Mouse (Mus musculus) ES-Bruce4 (cell line): ENCODE results near the gene Gpc6.

ENCODE experiments used
- CTCF ChIP-seq: IDR thresholded peaks from one replicate; pipeline ENCODE4 v1.8.1; 2011; ENCODE audit warnings: low read depth, low read length
- POLR2A ChIP-seq: IDR thresholded peaks from one replicate; pipeline ENCODE4 v1.8.1; 2011; ENCODE audit warnings: low read length; ENCODE audit not compliant: insufficient read depth

DNA sequence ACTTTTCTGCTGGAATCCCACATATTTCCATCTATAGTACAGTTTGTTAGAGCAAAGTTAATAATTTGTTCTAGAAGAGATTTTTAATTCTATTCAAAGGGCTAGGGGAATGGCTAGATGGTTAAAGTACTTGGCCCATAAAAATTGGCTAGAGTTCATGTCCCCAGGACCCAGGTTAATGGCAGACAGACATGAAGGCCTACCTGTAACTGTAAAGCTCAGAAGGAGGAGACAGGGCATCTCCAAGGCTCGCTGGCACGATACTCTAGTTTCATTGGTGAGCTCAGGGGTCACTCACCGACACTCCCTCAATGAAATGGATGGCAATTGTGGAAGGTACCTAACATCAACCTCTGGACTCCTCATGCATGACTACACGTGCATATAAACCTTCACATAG, 725.0 kb downstream of the Gpc6 start:
- TF ChIP-seq CTCF (no peak), POLR2A (no peak)
